Mouse (Mus musculus) small intestine, adult 2 months (tissue): ENCODE results near the gene Smim11. TPM values are rescaled to one million over a fixed set of nuclear protein-coding genes. Genes with fewer than 3 reads are reported as not detected.

ENCODE experiments used
- H3K27ac ChIP-seq: fragments of 200-500 bp; 2 replicates; pipeline ENCODE4 v1.5.1; 2012; ENCODE audit warnings: low read depth, low read length, control low read depth, inconsistent platforms; ENCODE audit not compliant: insufficient read depth
- H3K27me3 ChIP-seq: fragments of 200-500 bp; 2 replicates; pipeline ENCODE4 v1.6.1; 2012; ENCODE audit warnings: mild to moderate bottlenecking, moderate library complexity, low read length, inconsistent platforms; ENCODE audit not compliant: control insufficient read depth, insufficient read depth
- H3K36me3 ChIP-seq: fragments of 200-500 bp; 2 replicates; pipeline ENCODE4 v1.6.1; 2012; ENCODE audit warnings: mild to moderate bottlenecking, low read length, control low read depth, inconsistent platforms; ENCODE audit not compliant: control insufficient read depth, insufficient read depth
- H3K4me1 ChIP-seq: fragments of 200-500 bp; 2 replicates; pipeline ENCODE4 v1.6.1; 2012; ENCODE audit warnings: low read length, inconsistent platforms, mixed read lengths; ENCODE audit not compliant: control insufficient read depth, insufficient read depth, insufficient read length
- H3K4me3 ChIP-seq: fragments of 200-500 bp; 2 replicates; pipeline ENCODE4 v1.5.1; 2012; ENCODE audit warnings: low read depth, mild to moderate bottlenecking, control low read depth, inconsistent platforms, low read length, moderate library complexity
- CTCF ChIP-seq: fragments of 200-500 bp; IDR thresholded peaks from 2 replicates; pipeline ENCODE4 v1.5.1; 2012; ENCODE audit warnings: low read depth, mild to moderate bottlenecking, control low read depth, inconsistent platforms, low read length, moderate library complexity, mixed read lengths; ENCODE audit not compliant: insufficient replicate concordance, insufficient read length; ENCODE audit errors: extremely low read depth
- POLR2A ChIP-seq: fragments of 200-500 bp; IDR thresholded peaks from 2 replicates; pipeline ENCODE4 v1.6.1; 2012; ENCODE audit warnings: low read depth, mild to moderate bottlenecking, control low read depth, inconsistent platforms, low read length, moderate library complexity
- WGBS: fragments of 180-500 bp; shearing (Covaris S2); methylation state at CpG from one replicate; pipeline ENCODE4 v1.1.7; 2018; 5-methylcytosine and 5-hydroxymethylcytosine counted together
- polyA plus RNA-seq: library from polyadenylated mRNA; depleted of rRNA; stranded (reverse); fragments of >200 nt; gene quantifications from 2 replicates; pipeline ENCODE4 v1.2.3, GENCODE M21; 2012; rRNA removed

Smim11 gene
- polyA plus RNA-seq, 1 experiment = 18.2 TPM

- Histone ChIP-seq H3K27ac (no peak overlapping the region), H3K36me3 (no peaks in the 10 kb centered on the region)
- WGBS = 52% methylated on average over 5 of the region's 5 CpGs
These were observed 54.3 kb downstream of the Smim11 start for GRCm38 (mm10) chr16:92355366-92355765.

GRCm38 (mm10) chr16:92355982-92356381 lies 54.9 kb downstream of the Smim11 start:
- TF ChIP-seq CTCF = no peak
- no peak for TF ChIP-seq POLR2A
- Histone ChIP-seq H3K27me3 (no peaks in the 10 kb centered on the region), H3K4me3 (no peak overlapping the region), H3K27ac (no peak overlapping the region), H3K4me1 (no peaks in the 10 kb centered on the region), H3K36me3 (no peaks in the 10 kb centered on the region)
- WGBS = 60% methylated on average over 11 of the region's 11 CpGs

More at GRCm38 (mm10) chr16:92355366-92355765, 54.3 kb downstream of the Smim11 start:
- TF ChIP-seq POLR2A = no peak
- TF ChIP-seq CTCF = no peak
- no peaks in the 10 kb centered on the region for H3K4me1 ChIP-seq
- H3K27me3 ChIP-seq = no peaks in the 10 kb centered on the region
- H3K4me3 ChIP-seq = no peak overlapping the region

GRCm38 (mm10) chr16:92357023-92357422 lies 55.9 kb downstream of the Smim11 start:
- Histone ChIP-seq H3K36me3 (no peaks in the 10 kb centered on the region), H3K27me3 (no peaks in the 10 kb centered on the region), H3K27ac (no peak overlapping the region), H3K4me1 (no peaks in the 10 kb centered on the region), H3K4me3 (no peak overlapping the region)
- TF ChIP-seq CTCF (no peak), POLR2A (no peak)
- 63% methylated on average over 9 of the region's 9 CpGs for WGBS

GRCm38 (mm10) chr16:92357566-92357965 lies 56.5 kb downstream of the Smim11 start:
- Histone ChIP-seq H3K4me3 (no peak overlapping the region), H3K4me1 (no peaks in the 10 kb centered on the region), H3K27ac (no peak overlapping the region), H3K27me3 (no peaks in the 10 kb centered on the region), H3K36me3 (no peaks in the 10 kb centered on the region)
- 89% methylated on average over 10 of the region's 10 CpGs for WGBS
- TF ChIP-seq POLR2A = no peak
- no peak for TF ChIP-seq CTCF

GRCm38 (mm10) chr16:92358734-92359133 lies 57.6 kb downstream of the Smim11 start:
- H3K27me3 ChIP-seq = no peaks in the 10 kb centered on the region
- H3K36me3 ChIP-seq = no peaks in the 10 kb centered on the region
- TF ChIP-seq CTCF (no peak), POLR2A (no peak)
- no peak overlapping the region for H3K4me3 ChIP-seq
- 51% methylated on average over 9 of the region's 9 CpGs for WGBS
- H3K4me1 ChIP-seq = no peaks in the 10 kb centered on the region
- no peak overlapping the region for H3K27ac ChIP-seq

GRCm38 (mm10) chr16:92359229-92359628 lies 58.1 kb downstream of the Smim11 start, which contains the start of gene Kcne1:
Gene Kcne1 (minus strand): TSS chr16:92359468.
- H3K36me3 ChIP-seq = no peaks in the 10 kb centered on the region
- H3K4me1 ChIP-seq = no peaks in the 10 kb centered on the region
- H3K4me3 ChIP-seq = no peak within 1 kb of the TSS
- TF ChIP-seq POLR2A (no peak), CTCF (no peak)
- H3K27ac ChIP-seq = no peak within 1 kb of the TSS
- whole genome bisulfite sequencing = 37% methylated on average over 9 of the region's 9 CpGs
- no peaks in the 10 kb centered on the region for H3K27me3 ChIP-seq

GRCm38 (mm10) chr16:92360711-92361110 lies 59.6 kb downstream of the Smim11 start:
- TF ChIP-seq POLR2A (no peak), CTCF (no peak)
- 49% methylated on average over 7 of the region's 7 CpGs for WGBS

More at GRCm38 (mm10) chr16:92360711-92361110, 59.6 kb downstream of the Smim11 start:
- H3K36me3 ChIP-seq = no peaks in the 10 kb centered on the region
- H3K27me3 ChIP-seq = no peaks in the 10 kb centered on the region
- no peaks in the 10 kb centered on the region for H3K4me1 ChIP-seq
- no peak overlapping the region for H3K4me3 ChIP-seq
- H3K27ac ChIP-seq = no peak overlapping the region

Other genes starting within 250 kb of the Smim11 start
- 6.9 and 10.8 TPM in 2 replicates for gene Mrps6, start 243.0 kb upstream of the Smim11 start, polyA plus RNA-seq
- not detected in 2 replicates for gene Gm49711, start 243.0 kb upstream of the Smim11 start, polyA plus RNA-seq
- 0.17 and 0.24 TPM in 2 replicates for gene Slc5a3, start 243.0 kb upstream of the Smim11 start, polyA plus RNA-seq
- gene Kcne2, start 8.9 kb upstream of the Smim11 start, polyA plus RNA-seq = not detected in 2 replicates
- not detected in 2 replicates for gene Fam243, start 20.2 kb downstream of the Smim11 start, polyA plus RNA-seq
- not detected in 2 replicates for gene Kcne1, start 58.2 kb downstream of the Smim11 start, polyA plus RNA-seq
- 7.3 and 9.7 TPM in 2 replicates for gene Rcan1, start 169.6 kb downstream of the Smim11 start, polyA plus RNA-seq
- 1.4 and 2.1 TPM in 2 replicates for gene Clic6, start 184.4 kb downstream of the Smim11 start, polyA plus RNA-seq